Mouse (Mus musculus) bone marrow, adult 2 months (tissue): Measurements from ENCODE around the gene 2610507B11Rik. TPM values are rescaled to one million over a fixed set of nuclear protein-coding genes. Genes with fewer than 3 reads are reported as not detected.

ENCODE experiments used
- H3K27ac ChIP-seq: fragments of 200-500 bp; 2 replicates; pipeline ENCODE4 v1.5.1; 2012; ENCODE audit warnings: low read depth, mild to moderate bottlenecking, control low read depth, inconsistent platforms, low read length; ENCODE audit not compliant: control insufficient read depth, poor library complexity, insufficient read depth
- H3K4me1 ChIP-seq: fragments of 200-500 bp; 2 replicates; pipeline ENCODE4 v1.6.1; 2011; ENCODE audit warnings: low read length; ENCODE audit not compliant: control insufficient read depth, insufficient read depth
- H3K4me3 ChIP-seq: fragments of 200-500 bp; replicated peaks from 2 replicates; pipeline ENCODE3; 2011; ENCODE audit warnings: mild to moderate bottlenecking, low read depth, low read length, control low read depth; ENCODE audit not compliant: control insufficient read depth
- CTCF ChIP-seq: fragments of 200-500 bp; IDR thresholded peaks from 2 replicates; pipeline ENCODE4 v1.5.1; 2011; ENCODE audit warnings: low read length, control low read depth; ENCODE audit not compliant: control insufficient read depth, insufficient read depth
- POLR2A ChIP-seq: fragments of 200-500 bp; IDR thresholded peaks from 2 replicates; pipeline ENCODE4 v1.6.1; 2011; ENCODE audit warnings: low read depth, mild to moderate bottlenecking, control low read depth, low read length, borderline replicate concordance; ENCODE audit not compliant: control insufficient read depth
- WGBS: fragments of 180-500 bp; shearing (Covaris S2); methylation state at CpG from one replicate; pipeline ENCODE4 v1.1.7; 2018; 5-methylcytosine and 5-hydroxymethylcytosine counted together
- polyA plus RNA-seq: library from polyadenylated mRNA; stranded (reverse); fragments of >200 nt; gene quantifications from 2 replicates; pipeline ENCODE4 v1.2.4, GENCODE M21; 2011; ENCODE audit warnings: low replicate concordance; ENCODE audit not compliant: missing spikeins, insufficient read depth, insufficient read length

The 2610507B11Rik gene
- 25.9 and 50.3 TPM in 2 replicates for polyA plus RNA-seq

DNA sequence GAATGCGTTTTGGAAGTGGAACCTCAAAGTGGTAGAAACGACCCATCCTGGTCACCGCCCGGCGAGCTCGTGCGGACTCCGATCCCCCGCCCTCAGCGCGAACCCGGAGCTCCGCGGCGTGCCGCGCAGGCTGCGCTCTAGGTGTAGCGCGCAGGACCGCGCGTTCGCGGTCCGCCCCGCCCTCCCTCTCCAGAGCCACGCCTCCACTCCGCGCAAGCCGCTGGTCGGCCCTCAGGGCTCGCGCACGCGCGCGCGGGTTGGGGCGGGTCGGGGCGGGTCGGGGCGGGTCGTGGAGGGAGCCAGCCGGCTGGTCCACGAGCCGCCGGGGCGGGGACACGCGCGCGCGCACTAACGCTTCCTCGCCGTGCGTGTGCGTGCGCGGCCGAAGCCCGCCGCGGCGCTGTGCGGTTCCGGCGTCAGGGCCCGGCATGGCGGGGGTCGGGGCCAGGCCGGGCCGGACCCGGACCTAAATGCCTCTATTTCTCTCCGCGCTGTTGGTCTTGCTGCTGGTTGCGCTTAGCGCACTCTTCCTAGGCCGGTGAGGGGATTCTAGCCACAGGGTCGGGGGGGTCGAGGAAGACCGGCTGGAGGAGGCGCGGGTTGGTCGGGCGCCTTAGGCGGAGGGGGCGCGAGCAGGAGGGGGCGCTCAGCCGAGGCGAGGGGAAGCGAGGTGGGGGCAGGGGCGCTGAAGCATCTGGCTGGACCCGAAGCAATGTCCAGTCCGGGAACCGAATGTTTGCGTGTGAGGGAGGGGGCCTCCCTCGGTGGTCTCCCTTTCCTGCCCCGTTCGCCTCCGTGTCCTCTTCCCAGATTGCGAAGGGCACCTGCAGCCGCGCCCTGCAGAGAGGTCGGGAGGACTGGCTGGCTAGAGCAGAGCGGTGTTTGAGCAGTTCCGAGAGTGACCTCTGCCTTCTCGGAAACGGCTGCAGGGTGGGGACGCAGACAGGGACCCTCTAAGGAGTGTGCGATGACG is at the start of gene 2610507B11Rik:
TSS of gene 2610507B11Rik (plus strand) at position 373 of the 973 bp plus-strand sequence.
- H3K4me3 ChIP-seq, result peak within 1 kb of the TSS; percentile 99
- WGBS, result under 1% methylated on average over 112 of the region's 115 CpGs
- no peaks in the 10 kb centered on the region; the same call in 1 of the 2 replicates for H3K4me1 ChIP-seq
- H3K27ac ChIP-seq, result peak within 1 kb of the TSS; percentile 57
- peak; percentile 78; the same call in 1 of the 2 replicates for TF ChIP-seq POLR2A
- TF ChIP-seq CTCF, result no peak

DNA sequence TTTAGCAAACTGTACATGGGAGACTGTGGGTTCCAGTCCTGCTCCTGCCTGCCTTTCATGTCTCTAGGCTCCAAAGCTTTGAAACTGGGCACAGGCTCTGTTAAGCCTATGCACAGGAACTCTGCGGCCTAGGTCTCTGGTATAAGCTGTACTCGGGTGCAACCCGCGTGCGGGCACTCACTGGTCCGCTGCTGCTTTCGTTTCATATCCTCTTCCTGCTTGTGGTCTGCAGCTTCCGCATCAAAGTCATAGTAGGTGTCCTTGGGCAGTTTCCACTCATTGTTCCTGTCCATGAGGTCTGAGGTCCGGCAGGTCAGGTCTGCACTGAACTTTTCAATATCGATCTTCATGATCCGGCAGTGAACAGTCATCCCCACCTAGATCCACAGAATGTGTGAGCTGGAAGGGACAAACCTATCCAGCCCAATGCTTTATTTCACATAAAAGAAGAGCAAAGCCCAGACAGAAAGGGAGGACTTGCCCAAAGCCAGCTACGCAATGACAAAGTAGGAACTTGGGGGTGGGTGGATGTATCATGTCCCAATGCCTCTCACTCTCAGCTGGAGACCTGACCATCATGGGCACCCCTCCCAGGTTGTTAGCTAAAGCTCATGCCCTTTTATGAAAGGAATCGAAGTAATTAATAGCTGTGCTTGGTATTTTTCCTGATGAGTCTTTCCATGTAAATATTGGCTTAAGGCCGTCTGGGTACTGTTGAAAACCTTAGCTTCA is 48.3 kb upstream of the 2610507B11Rik start:
- Histone ChIP-seq H3K4me3 (peak overlapping the region; percentile 37), H3K27ac (peak overlapping the region; percentile 78), H3K4me1 (peaks cover 2% of the 10 kb centered on the region)
- WGBS, result 28% methylated on average over 14 of the region's 14 CpGs
- TF ChIP-seq POLR2A (no peak), CTCF (no peak)

DNA sequence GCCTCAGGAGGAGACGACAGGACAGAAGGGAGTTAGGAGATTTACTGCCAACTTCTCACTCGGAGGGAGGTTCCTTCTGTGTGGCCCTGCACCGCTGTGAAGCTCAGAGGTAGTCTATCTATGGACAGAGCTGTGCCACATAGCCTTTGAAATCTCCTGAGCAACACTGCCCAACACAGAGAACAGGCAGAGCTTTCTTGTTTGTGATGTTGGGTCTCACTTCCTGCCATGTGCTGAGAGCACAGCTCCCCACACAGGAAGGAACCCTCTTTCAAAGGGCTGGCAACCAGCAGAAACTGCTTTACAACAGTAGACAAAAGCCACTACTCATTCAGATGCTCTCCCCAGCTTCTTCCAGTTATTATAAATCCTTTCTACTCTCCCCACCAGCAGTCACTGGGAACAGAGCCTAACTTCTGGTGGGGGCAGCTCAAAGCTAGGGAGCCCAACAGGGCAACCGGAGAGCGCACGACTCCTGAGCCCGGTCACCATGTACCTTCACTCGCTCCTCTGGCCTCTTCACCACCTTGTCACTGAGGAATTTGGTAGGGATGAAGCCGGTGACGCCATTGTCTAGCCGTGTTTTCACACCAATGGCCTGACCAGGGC is 45.7 kb upstream of the 2610507B11Rik start:
- Histone ChIP-seq H3K4me3 (no peak overlapping the region), H3K27ac (peak overlapping the region; percentile 22; the same call in 1 of the 2 replicates), H3K4me1 (peaks cover 2% of the 10 kb centered on the region)
- TF ChIP-seq POLR2A, result no peak
- TF ChIP-seq CTCF, result no peak
- 80% methylated on average over 11 of the region's 11 CpGs for WGBS

DNA sequence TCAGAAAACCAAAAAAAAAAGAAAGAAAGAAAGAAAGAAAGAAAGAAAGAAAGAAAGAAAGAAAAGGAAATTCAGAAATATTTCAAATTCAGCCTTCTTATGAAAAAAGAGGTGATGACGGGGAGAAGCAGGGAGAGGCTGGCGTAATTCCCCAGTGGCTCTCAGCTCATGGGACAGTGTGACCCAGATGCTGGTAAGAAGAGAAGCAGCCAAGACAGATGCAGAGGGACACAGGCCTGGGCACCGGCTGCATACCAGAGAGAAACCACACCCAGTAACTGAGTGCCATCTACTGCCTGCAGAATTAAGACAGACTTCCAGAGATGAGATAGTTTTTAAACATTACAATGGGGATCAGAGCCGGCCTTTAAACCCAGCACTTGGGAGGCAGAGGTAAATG is 38.0 kb upstream of the 2610507B11Rik start:
- WGBS, result 93% methylated on average over 4 of the region's 4 CpGs
- Histone ChIP-seq H3K27ac (no peak overlapping the region), H3K4me3 (no peak overlapping the region), H3K4me1 (no peaks in the 10 kb centered on the region)
- no peak for TF ChIP-seq CTCF
- no peak for TF ChIP-seq POLR2A

DNA sequence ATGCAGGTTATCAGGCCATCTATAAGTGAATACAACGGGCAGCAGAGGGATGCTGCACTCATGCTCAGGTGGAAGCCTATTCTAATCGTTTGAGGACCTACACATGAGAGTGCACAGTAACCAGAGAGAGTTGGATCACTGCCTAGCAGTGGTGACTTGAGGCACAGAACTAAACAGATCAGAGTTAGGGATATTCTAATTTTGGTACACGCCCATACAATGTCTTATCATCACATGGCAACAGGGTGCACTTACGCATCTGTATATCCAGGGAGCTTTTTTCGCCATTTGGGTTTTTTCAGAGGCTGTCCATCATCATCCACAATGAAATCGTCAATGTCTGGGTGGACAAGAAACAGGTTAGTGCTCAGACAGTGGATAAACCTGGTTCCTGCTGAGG is 30.0 kb upstream of the 2610507B11Rik start:
- Histone ChIP-seq H3K4me1 (no peaks in the 10 kb centered on the region), H3K4me3 (no peak overlapping the region), H3K27ac (no peak overlapping the region)
- WGBS, result 73% methylated on average over 6 of the region's 6 CpGs
- no peak for TF ChIP-seq POLR2A
- TF ChIP-seq CTCF, result no peak

GRCm38 (mm10) chr11:78240193-78240857 is 21.2 kb upstream of the 2610507B11Rik start:
- no peak overlapping the region for H3K27ac ChIP-seq
- no peak overlapping the region for H3K4me3 ChIP-seq
- 92% methylated on average over 9 of the region's 9 CpGs for WGBS
- TF ChIP-seq CTCF (no peak), POLR2A (no peak)
- H3K4me1 ChIP-seq, result no peaks in the 10 kb centered on the region; the same call in 1 of the 2 replicates

- no peak for TF ChIP-seq POLR2A
- no peak for TF ChIP-seq CTCF
- Histone ChIP-seq H3K27ac (peak overlapping the region; percentile 97), H3K4me3 (peak overlapping the region; percentile 85), H3K4me1 (no peaks in the 10 kb centered on the region; the same call in 1 of the 2 replicates)
- 0% methylated on average over 19 of the region's 19 CpGs for WGBS
These were observed 16.3 kb upstream of the 2610507B11Rik start for GRCm38 (mm10) chr11:78245261-78245626.
